Mouse (Mus musculus): ENCODE results near the gene Tsks. TPM values are rescaled to one million over a fixed set of nuclear protein-coding genes. Genes with fewer than 3 reads are reported as not detected.

The Tsks gene
- total RNA-seq (2021) = not detected
- polyA plus RNA-seq (2012; rRNA removed) = 0.13 and 0.31 TPM in 2 replicates
- long read RNA-seq = 0 reads

DNA sequence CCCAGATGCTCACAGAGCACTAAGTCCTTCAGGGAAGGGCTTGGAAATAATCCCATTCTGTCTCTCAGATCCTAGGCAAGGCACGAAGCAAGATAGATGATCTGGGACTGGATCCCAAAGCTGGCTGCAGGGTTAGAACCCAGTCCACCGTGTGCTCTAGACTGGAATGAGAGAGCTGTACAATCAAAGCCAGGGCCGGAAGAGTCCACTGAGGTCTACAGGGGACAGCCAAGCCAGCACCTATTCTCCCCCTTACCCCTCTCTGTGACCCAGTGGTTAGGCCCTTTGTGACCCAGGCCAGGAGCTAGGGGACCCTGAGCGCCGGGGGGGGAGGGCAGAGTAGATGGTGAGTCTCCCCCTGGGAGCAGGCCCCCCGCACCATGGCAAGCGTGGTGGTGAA, at the start of gene Tsks:
Tsks (plus strand) TSS at position 301 of the 400 bp plus-strand sequence.
- DNase-seq = no peak

- no peak for DNase-seq
Observed at GRCm38 (mm10) chr7:44894175-44894574, 48.8 kb upstream of the Tsks start.

GRCm38 (mm10) chr7:44895206-44895592, 47.8 kb upstream of the Tsks start:
- no peak for DNase-seq

DNA sequence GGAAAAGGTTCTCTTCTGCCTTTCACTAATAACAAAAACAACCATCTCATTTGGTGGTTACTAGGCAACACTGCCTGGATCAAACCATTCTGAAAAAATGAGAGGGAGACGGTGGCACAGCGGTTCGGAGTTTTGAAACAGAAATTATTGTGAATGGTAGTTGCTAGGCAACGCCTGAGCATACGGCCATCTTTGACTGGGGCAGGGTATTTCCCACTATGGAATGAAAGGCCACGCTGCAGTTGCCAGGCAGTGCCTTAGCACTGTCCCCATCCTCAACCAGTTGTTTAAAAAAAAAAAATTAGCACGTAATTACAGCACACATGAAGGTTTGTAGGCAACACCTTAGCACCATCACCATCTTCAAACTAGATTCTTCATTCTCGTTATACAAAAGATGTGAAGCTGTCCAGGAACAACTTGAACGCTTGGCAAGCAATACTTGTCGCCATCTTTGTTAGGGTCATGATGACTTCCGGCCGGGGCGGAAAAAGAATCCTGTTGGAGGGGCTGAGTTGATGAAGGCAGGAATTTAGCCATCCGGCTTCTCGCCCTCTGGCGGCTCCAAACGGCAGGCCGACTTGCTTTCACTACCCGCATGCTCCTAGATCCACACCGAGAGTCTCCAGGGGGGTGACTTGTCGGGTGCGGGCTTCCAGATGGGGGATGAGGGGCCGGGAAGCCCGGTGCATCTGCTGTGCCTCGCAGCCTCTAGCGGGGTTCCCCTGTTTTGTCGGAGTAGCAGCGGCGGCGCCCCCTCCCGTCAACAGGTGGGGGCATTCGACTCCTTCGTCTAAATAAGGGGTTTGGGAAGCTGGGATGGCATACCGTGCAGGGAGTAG, 47.2 kb upstream of the Tsks start, which contains the start of gene Fuz:
Fuz (plus strand) TSS at position 487 of the 842 bp plus-strand sequence.
- DNase-seq = peak; percentile 93

DNA sequence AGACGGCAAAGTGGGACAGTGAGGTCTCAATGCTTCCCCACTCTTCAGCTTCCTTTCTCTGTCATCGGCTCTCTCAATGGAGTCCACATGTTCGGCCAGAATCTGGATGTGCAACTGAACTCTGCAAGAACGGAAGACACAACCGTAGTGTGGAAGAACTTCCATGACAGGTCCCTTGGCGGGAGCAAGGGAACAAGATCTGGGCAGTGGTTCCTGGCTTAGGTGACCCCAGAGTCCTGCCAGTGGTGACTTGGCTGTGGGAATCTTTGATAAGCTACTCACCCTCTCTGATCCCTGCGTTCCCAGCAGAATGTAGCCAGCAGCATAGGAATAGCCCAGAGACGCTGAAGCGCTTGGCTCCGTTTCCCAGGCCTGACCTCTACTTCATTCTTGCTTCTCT, 46.5 kb upstream of the Tsks start:
- DNase-seq = no peak

DNA sequence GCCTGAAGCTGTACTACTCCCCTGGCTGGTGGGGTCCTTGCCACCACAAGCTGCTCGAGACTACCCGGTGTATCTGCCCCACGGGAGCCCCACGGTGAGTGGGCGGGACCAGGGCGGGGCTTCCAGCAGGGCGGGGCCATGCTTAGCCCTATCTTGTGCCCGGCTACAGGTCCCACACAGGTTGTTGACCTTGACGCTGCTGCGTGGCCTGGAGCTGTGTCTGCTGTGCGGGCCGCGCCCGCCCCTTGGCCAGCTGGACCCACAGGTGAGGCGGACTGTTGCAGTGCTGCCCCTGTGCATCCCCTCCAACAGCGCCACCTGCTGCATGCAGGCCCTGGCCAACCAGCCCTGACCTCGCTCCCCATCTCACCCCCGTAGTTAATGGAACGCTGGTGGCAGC, 44.4 kb upstream of the Tsks start:
- DNase-seq = peak; percentile 79

DNA sequence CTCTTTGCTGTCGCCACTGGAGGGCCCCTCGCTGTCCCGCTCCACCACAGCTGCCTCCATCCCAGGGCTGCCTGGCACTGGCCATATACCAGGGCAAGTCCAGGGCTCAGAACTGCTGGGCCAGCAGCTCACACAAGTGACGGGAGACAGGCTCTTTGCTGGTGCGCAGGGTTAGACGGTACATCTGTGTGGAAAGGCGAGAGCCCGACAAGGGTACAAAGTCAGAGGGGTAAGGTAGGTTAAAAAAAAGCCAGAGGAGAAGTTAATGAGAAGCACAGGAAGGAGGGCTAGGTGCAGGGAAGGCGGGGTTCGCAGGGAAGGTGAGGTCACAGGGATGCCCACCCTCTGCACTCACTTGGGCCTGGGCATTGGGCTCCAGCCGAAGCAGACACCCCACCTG, 42.4 kb upstream of the Tsks start:
- DNase-seq = no peak

DNA sequence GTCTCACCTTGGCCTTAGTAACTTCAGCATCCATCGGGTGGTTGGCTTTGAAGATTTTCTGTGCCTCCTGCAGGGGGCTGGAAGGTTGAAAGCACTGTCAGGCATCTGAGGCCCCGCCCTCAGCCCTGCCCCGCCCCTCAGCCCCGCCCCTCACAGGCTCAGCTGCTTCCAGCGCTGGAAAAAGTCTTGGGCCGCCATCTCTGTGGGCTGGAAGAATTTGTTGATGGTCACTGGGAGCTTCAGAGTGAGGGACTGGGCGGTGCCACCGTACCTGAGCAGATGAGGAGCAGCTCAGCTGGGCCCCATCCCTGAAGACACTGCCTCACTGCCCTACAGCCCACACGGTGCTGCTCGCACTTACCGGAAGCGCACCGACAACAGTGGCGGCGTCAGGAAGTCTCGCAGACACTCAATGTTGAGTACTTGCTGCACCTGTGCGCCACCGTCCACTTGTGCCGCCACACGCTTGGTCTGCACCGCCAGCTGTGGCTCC, 41.7 kb upstream of the Tsks start:
- peak; percentile 54 for DNase-seq

DNA sequence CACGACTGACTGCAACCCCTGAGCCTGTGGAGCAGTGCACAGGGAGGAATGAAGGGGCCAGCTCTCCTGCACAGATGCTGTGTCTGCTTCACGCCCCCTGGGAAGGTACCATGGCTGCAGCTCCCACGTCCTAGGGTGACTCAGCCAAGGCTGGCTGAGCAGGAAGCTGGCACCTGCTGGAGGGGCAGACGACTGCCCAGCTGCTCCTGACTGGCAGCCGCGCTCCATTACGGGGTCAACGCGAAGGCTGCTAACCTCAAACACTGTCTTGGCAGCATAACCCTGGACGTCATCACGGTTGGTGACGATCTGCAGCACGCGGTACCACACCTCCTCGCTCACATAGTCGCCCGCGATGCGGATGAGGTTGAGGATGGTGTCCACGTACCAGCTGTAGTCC, 37.6 kb upstream of the Tsks start:
- no peak for DNase-seq

- peak; percentile 90 for DNase-seq
Observed at GRCm38 (mm10) chr7:44908706-44909476, 34.1 kb upstream of the Tsks start.

GRCm38 (mm10) chr7:44914396-44914795, 28.6 kb upstream of the Tsks start:
- no peak for DNase-seq

DNA sequence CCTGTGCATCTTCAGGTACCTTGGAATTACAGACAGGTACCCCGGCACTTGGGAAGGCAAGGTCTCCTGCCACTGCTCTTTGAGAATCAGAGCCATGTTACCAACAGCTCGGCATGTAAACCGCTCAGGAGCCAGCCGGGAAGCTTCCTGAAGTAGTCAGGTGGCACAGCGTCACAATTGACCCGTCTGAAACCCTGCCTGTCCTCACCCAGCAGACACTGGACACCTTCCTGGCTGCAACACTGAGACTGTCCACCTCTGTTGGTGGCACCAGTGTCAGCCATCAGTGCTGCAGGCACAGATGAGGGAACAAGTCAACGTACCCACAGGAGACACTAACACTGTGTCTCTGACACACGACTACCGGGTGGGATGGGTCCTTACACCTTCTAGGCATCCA, 27.7 kb upstream of the Tsks start:
- no peak for DNase-seq

GRCm38 (mm10) chr7:44916191-44916590, 26.8 kb upstream of the Tsks start:
- no peak for DNase-seq

- no peak for DNase-seq
Observed at GRCm38 (mm10) chr7:44916881-44917280, 26.1 kb upstream of the Tsks start.

GRCm38 (mm10) chr7:44918219-44918618, 24.8 kb upstream of the Tsks start:
- DNase-seq = no peak

- DNase-seq = no peak
Observed at GRCm38 (mm10) chr7:44919127-44919526, 23.9 kb upstream of the Tsks start.

DNA sequence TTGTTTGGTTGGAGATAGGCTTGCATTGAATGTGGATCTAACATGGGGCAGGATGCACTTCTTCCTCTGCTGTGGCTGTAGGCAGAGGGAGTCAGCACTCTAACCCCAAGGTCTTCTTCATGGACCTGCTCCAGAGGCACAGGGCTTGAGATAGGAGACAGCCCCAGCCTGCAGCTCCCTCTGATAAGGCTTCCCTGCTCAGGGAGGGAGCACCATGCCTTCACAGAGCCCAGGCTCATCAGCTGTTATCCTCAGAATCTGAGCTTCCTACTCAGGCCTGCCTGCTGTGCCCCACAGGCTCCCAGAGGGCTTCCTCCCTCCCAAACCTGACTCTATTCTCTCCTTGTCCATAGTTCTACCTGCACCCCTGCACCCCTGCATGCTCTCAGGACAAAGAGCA, 20.5 kb upstream of the Tsks start:
- DNase-seq = no peak

DNA sequence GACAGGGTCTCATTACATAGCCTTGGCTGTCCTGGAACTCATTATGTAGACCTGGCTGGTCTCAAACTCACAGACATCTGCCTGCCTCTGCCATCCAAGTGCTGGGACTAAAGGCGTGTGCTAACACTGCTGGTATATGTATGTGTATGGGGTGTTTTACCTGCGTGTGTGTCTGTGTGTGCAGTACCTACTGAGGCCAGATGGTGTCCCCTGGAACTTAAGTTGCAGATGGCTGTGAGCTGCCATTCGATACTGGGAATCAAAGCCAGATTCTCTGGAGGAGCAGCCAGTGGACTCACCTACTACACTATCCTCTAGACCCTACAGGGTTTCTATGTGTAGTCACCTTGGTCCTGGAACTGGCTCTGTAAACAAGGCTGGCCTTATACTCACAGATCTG, 17.5 kb upstream of the Tsks start:
- no peak for DNase-seq

DNA sequence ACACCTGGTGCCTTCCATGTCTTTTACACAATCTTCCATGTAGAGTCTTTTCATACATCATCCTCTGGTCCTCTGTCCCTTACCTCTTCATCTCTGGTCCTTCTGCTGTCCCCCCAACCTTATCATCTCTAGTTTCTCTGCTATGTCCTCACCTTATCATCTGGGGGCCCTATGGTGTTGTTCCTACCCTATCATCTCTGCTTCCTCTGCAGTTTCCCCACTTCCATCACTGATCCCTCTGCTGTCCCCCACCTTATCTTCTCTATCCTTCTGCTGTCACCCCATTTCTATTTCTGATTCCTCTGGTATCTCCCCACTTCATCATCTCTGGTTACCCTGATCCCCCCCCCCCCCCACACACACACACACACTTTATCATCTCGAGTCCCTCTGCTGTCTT, 14.4 kb upstream of the Tsks start:
- DNase-seq = no peak

- peak; percentile 100 for DNase-seq
Observed at GRCm38 (mm10) chr7:44929204-44930151, 13.5 kb upstream of the Tsks start, which contains the start of gene Ap2a1. Gene Ap2a1, minus strand, starts transcription at chr7:44929496.

GRCm38 (mm10) chr7:44938680-44939079, 4.3 kb upstream of the Tsks start:
- no peak for DNase-seq

DNA sequence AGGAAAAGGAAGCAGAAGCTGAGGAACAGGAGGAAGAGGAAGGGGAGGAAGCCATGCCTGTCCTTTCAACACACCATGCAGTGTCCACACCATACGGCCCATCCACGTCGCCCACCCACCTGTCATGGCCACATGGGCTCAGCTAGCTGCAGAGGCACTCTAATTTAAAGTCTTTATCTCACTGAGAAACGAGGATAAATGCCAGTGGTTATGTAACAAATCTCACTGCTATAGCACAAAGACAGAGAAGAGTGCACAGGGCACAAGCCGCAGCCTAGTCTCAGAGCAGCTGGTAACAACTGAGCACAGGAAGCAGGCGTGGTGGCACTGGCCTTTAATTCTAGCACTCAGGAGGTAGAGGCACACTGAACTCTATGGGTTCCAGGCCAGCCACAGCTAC, 6.9 kb downstream of the Tsks start:
- DNase-seq = no peak
